Mouse (Mus musculus) heart, adult 2 months (tissue): ENCODE results near the gene Trpm2. TPM values are rescaled to one million over a fixed set of nuclear protein-coding genes. Genes with fewer than 3 reads are reported as not detected.

ENCODE experiments used
- DNase-seq, 2 experiments: peaks; one replicate each; pipeline ENCODE4 v3.0.0; 2021
- H3K27ac ChIP-seq: fragments of 200-600 bp; 2 replicates; pipeline ENCODE4 v1.8.1; 2022
- H3K27me3 ChIP-seq: fragments of 200-500 bp; 2 replicates; pipeline ENCODE4 v1.6.1; 2012; ENCODE audit warnings: mild to moderate bottlenecking, low read length, inconsistent platforms, mixed read lengths; ENCODE audit not compliant: control insufficient read depth, insufficient read depth
- H3K36me3 ChIP-seq: fragments of 200-500 bp; 2 replicates; pipeline ENCODE4 v1.6.1; 2012; ENCODE audit warnings: low read length, inconsistent platforms; ENCODE audit not compliant: control insufficient read depth, insufficient read depth
- H3K4me1 ChIP-seq: fragments of 200-500 bp; 2 replicates; pipeline ENCODE4 v1.6.1; 2011; ENCODE audit warnings: low read length; ENCODE audit not compliant: control insufficient read depth, insufficient read depth
- H3K4me3 ChIP-seq: fragments of 200-600 bp; 2 replicates; pipeline ENCODE4 v1.8.1; 2022
- H3K79me2 ChIP-seq: fragments of 200-500 bp; replicated peaks from 2 replicates; pipeline ENCODE4 v1.6.1; 2012; ENCODE audit warnings: mild to moderate bottlenecking, inconsistent platforms, low read length, moderate library complexity, mixed read lengths; ENCODE audit not compliant: control insufficient read depth, insufficient read depth
- H3K9ac ChIP-seq: fragments of 200-500 bp; 2 replicates; pipeline ENCODE4 v1.6.1; 2012; ENCODE audit warnings: low read depth, mild to moderate bottlenecking, control low read depth, inconsistent platforms, low read length, mixed read lengths
- CTCF ChIP-seq: fragments of 200-600 bp; IDR thresholded peaks from 2 replicates; pipeline ENCODE4 v1.8.1; 2022; ENCODE audit warnings: antibody characterized with exemption, mild to moderate bottlenecking, moderate library complexity
- EP300 ChIP-seq: fragments of 200-500 bp; IDR thresholded peaks from 2 replicates; pipeline ENCODE4 v1.6.1; 2011; ENCODE audit warnings: low read depth, low read length, control low read depth; ENCODE audit not compliant: insufficient read depth
- POLR2A ChIP-seq: fragments of 200-500 bp; IDR thresholded peaks from 2 replicates; pipeline ENCODE4 v1.6.1; 2011; ENCODE audit warnings: mild to moderate bottlenecking, low read depth, low read length, control low read depth; ENCODE audit not compliant: insufficient read depth
- WGBS: fragments of 180-500 bp; shearing (Covaris S2); methylation state at CpG from one replicate; pipeline ENCODE4 v1.1.7; 2018; 5-methylcytosine and 5-hydroxymethylcytosine counted together
- intact Hi-C: fragments of 180-260 bp; cut with DNase I; formaldehyde crosslinking; loops from one replicate; pipeline ENCODE4 v1.15.1; 2025
- polyA plus RNA-seq: library from polyadenylated mRNA; depleted of rRNA; stranded (reverse); fragments of >200 nt; gene quantifications from 2 replicates; pipeline ENCODE4 v1.2.3, GENCODE M21; 2012
- total RNA-seq, 2 experiments: library from RNA; stranded (reverse); gene quantifications; 2 replicates each; pipeline ENCODE4 v1.2.3; 2021

Gene Trpm2
- total and polyA plus RNA-seq, 3 experiments, result 0.55 to 0.78 (median 0.75) TPM

DNA sequence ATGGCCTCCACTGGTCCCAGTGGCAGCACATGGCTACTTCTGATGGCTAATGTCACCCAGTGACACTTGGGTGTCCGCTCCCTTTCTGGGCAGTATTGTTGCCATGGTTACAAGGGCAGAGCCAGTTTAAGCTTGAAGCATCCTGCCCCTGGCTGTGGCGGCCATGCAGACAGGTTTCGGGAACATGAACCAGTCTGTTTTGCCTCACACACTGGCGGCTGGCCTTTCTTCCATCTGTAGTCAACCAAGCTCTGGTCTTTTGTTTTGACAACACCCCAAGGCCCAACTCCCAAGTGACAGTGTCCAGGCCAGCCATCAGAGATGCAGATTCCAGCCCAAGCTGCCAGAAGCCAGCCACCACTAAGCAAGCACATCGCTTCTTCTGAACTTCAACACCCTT is 74.8 kb downstream of the Trpm2 start:
- Histone ChIP-seq H3K9ac (no peak overlapping the region), H3K36me3 (no peaks in the 10 kb centered on the region), H3K4me1 (no peaks in the 10 kb centered on the region), H3K79me2 (no peaks in the 10 kb centered on the region), H3K4me3 (no peak overlapping the region), H3K27me3 (no peaks in the 10 kb centered on the region), H3K27ac (no peak overlapping the region)
- intact Hi-C loops, result no loop called here
- whole genome bisulfite sequencing, result 57% methylated on average over 5 of the region's 5 CpGs
- peak in 1 of 2 experiments; percentile 30 for DNase-seq
- TF ChIP-seq EP300 (no peak), POLR2A (no peak), CTCF (no peak)

DNA sequence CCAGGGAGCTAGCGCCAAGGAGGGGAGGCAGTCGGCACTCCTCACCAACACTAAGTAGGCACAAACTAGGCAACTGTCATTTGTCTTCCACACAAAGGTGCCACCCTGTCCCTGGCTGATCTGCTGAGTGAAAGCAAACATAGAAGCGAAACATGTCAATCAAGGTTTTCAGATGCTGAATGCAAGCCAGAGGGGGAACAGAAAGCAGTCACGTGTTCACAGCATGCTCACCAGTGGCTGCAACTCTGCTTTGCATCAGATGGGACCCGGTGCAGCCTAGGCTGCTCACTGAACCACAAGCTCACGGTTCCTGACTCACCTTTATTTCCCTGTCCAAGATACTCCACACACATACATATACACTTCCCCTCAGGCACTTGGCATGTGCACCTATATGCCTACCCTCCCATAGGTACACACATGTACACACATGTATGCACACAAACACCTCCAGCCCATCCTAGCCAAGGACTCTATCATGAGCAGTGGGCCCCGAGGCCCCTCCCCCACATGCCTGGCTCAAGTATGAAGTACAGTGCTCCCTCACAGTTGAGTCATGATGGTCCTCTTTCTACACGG is 79.3 kb downstream of the Trpm2 start:
- Histone ChIP-seq H3K27ac (no peak overlapping the region), H3K4me1 (no peaks in the 10 kb centered on the region), H3K79me2 (no peaks in the 10 kb centered on the region), H3K36me3 (no peaks in the 10 kb centered on the region), H3K27me3 (no peaks in the 10 kb centered on the region), H3K4me3 (no peak overlapping the region), H3K9ac (no peak overlapping the region)
- WGBS, result 80% methylated on average over 8 of the region's 8 CpGs
- intact Hi-C loops, result no loop called here
- no peak for TF ChIP-seq EP300
- TF ChIP-seq CTCF, result no peak
- TF ChIP-seq POLR2A, result no peak
- no peak for DNase-seq

GRCm38 (mm10) chr10:77886007-77886747 is 84.2 kb downstream of the Trpm2 start:
- H3K4me1 ChIP-seq, result no peaks in the 10 kb centered on the region
- H3K9ac ChIP-seq, result no peak overlapping the region
- TF ChIP-seq CTCF, result peak; percentile 22
- TF ChIP-seq EP300, result no peak
- TF ChIP-seq POLR2A, result no peak
- no peak for DNase-seq
- H3K4me3 ChIP-seq, result no peak overlapping the region
- 48% methylated on average over 12 of the region's 12 CpGs for WGBS
- H3K79me2 ChIP-seq, result no peaks in the 10 kb centered on the region
- no peaks in the 10 kb centered on the region for H3K27me3 ChIP-seq
- intact Hi-C loops, result no loop called here
- no peak overlapping the region for H3K27ac ChIP-seq
- no peaks in the 10 kb centered on the region for H3K36me3 ChIP-seq

- TF ChIP-seq CTCF (peak; percentile 44), EP300 (no peak)
- Histone ChIP-seq H3K4me3 (no peak overlapping the region), H3K4me1 (no peaks in the 10 kb centered on the region), H3K27ac (no peak overlapping the region), H3K36me3 (no peaks in the 10 kb centered on the region), H3K79me2 (no peaks in the 10 kb centered on the region), H3K9ac (no peak overlapping the region), H3K27me3 (no peaks in the 10 kb centered on the region)
- intact Hi-C loops, result no loop called here
- DNase-seq, result no peak
- WGBS, result 81% methylated on average over 5 of the region's 5 CpGs
Measured at GRCm38 (mm10) chr10:77882553-77882952, 87.8 kb downstream of the Trpm2 start.

DNA sequence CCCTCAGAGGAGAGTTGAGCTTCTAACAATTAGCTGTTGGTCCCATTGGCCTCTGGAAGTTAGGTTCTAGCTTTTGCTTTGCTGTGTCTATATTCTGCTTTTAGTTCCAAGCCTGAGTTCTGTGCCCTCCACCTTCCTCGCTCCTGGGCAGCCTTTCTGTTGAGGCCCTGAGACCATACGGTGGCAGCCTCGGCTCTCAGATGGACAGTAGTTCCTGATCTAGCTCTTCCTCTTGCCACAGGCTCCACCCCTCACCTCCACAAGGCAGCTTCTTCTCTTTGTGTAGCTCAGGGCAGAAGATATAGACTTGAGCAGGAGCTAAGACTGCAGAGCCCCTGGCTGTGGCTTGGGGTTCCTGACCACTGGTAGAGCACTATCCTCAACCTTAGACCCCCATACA is 90.1 kb downstream of the Trpm2 start:
- Histone ChIP-seq H3K79me2 (no peaks in the 10 kb centered on the region), H3K27ac (no peak overlapping the region), H3K4me3 (no peak overlapping the region), H3K36me3 (no peaks in the 10 kb centered on the region), H3K9ac (no peak overlapping the region), H3K4me1 (no peaks in the 10 kb centered on the region), H3K27me3 (no peaks in the 10 kb centered on the region)
- no peak for DNase-seq
- intact Hi-C loops, result no loop called here
- no peak for TF ChIP-seq EP300
- TF ChIP-seq POLR2A, result no peak
- no peak for TF ChIP-seq CTCF
- 53% methylated on average over 3 of the region's 3 CpGs for WGBS

- Histone ChIP-seq H3K27ac (no peak overlapping the region), H3K79me2 (no peaks in the 10 kb centered on the region), H3K36me3 (no peaks in the 10 kb centered on the region), H3K27me3 (no peaks in the 10 kb centered on the region), H3K9ac (no peak overlapping the region), H3K4me3 (no peak overlapping the region), H3K4me1 (no peaks in the 10 kb centered on the region)
- intact Hi-C loops, result loop anchor here (1.0 to 5.0 kb wide), 3 partner anchors 150 to 362 kb away; partner anchors contain the start of gene Fam207a
- no peak for TF ChIP-seq EP300
- TF ChIP-seq CTCF, result peak; percentile 73
- TF ChIP-seq POLR2A, result no peak
- peak; percentile 24 to 45 for DNase-seq
- 60% methylated on average over 6 of the region's 6 CpGs for WGBS
Measured at GRCm38 (mm10) chr10:77878985-77879384, 91.4 kb downstream of the Trpm2 start.
